Mouse (Mus musculus): ENCODE data around the gene Jmjd1c.

Jmjd1c gene

GRCm38 (mm10) chr10:67218873-67219565, 123.1 kb downstream of the Jmjd1c start:
- peak; percentile 76 for DNase-seq (ENCODE audit: extremely low read depth, insufficient read length, low spot score)

- DNase-seq (ENCODE audit: extremely low read depth, insufficient read length, low spot score) = no peak
Observed at GRCm38 (mm10) chr10:67220251-67220650, 124.3 kb downstream of the Jmjd1c start.

- DNase-seq (ENCODE audit: extremely low read depth, insufficient read length, low spot score) = no peak
Observed at GRCm38 (mm10) chr10:67221284-67221683, 125.4 kb downstream of the Jmjd1c start.

GRCm38 (mm10) chr10:67223942-67224341, 128.0 kb downstream of the Jmjd1c start:
- DNase-seq (ENCODE audit: extremely low read depth, insufficient read length, low spot score) = peak; percentile 50

GRCm38 (mm10) chr10:67225528-67225927, 129.6 kb downstream of the Jmjd1c start:
- no peak for DNase-seq (ENCODE audit: extremely low read depth, insufficient read length, low spot score)

- DNase-seq (ENCODE audit: extremely low read depth, insufficient read length, low spot score) = no peak
Observed at GRCm38 (mm10) chr10:67226109-67226508, 130.2 kb downstream of the Jmjd1c start.

GRCm38 (mm10) chr10:67226543-67226942, 130.6 kb downstream of the Jmjd1c start:
- no peak for DNase-seq (ENCODE audit: extremely low read depth, insufficient read length, low spot score)

GRCm38 (mm10) chr10:67230439-67230838, 134.5 kb downstream of the Jmjd1c start:
- no peak for DNase-seq (ENCODE audit: extremely low read depth, insufficient read length, low spot score)

GRCm38 (mm10) chr10:67247145-67247544, 151.2 kb downstream of the Jmjd1c start:
- peak; percentile 16 for DNase-seq (ENCODE audit: extremely low read depth, insufficient read length, low spot score)

GRCm38 (mm10) chr10:67249486-67249885, 153.6 kb downstream of the Jmjd1c start:
- DNase-seq (ENCODE audit: extremely low read depth, insufficient read length, low spot score) = no peak

- no peak for DNase-seq (ENCODE audit: extremely low read depth, insufficient read length, low spot score)
Observed at GRCm38 (mm10) chr10:67250846-67251245, 154.9 kb downstream of the Jmjd1c start.

GRCm38 (mm10) chr10:67252353-67252752, 156.4 kb downstream of the Jmjd1c start:
- DNase-seq (ENCODE audit: extremely low read depth, insufficient read length, low spot score) = no peak

- DNase-seq (ENCODE audit: extremely low read depth, insufficient read length, low spot score) = no peak
Observed at GRCm38 (mm10) chr10:67253115-67253514, 157.2 kb downstream of the Jmjd1c start.

- DNase-seq (ENCODE audit: extremely low read depth, insufficient read length, low spot score) = no peak
Observed at GRCm38 (mm10) chr10:67264852-67265251, 168.9 kb downstream of the Jmjd1c start.

GRCm38 (mm10) chr10:67275916-67276315, 180.0 kb downstream of the Jmjd1c start:
- DNase-seq (ENCODE audit: extremely low read depth, insufficient read length, low spot score) = no peak

GRCm38 (mm10) chr10:67281852-67282251, 185.9 kb downstream of the Jmjd1c start:
- DNase-seq (ENCODE audit: extremely low read depth, insufficient read length, low spot score) = no peak

GRCm38 (mm10) chr10:67282531-67282930, 186.6 kb downstream of the Jmjd1c start:
- DNase-seq (ENCODE audit: extremely low read depth, insufficient read length, low spot score) = peak; percentile 44

- DNase-seq (ENCODE audit: extremely low read depth, insufficient read length, low spot score) = no peak
Observed at GRCm38 (mm10) chr10:67283516-67283915, 187.6 kb downstream of the Jmjd1c start.

GRCm38 (mm10) chr10:67284311-67284710, 188.4 kb downstream of the Jmjd1c start:
- DNase-seq (ENCODE audit: extremely low read depth, insufficient read length, low spot score) = peak; percentile 46

GRCm38 (mm10) chr10:67284761-67285175, 188.8 kb downstream of the Jmjd1c start:
- DNase-seq (ENCODE audit: extremely low read depth, insufficient read length, low spot score) = peak; percentile 58

GRCm38 (mm10) chr10:67285176-67285814, 189.4 kb downstream of the Jmjd1c start, which contains the start of gene Nrbf2:
Gene Nrbf2, minus strand, starts transcription at chr10:67285305.
- DNase-seq (ENCODE audit: extremely low read depth, insufficient read length, low spot score) = peak; percentile 88

GRCm38 (mm10) chr10:67287877-67288276, 192.0 kb downstream of the Jmjd1c start:
- DNase-seq (ENCODE audit: extremely low read depth, insufficient read length, low spot score) = peak; percentile 71

Measured in 3134 (cell line).